Mouse (Mus musculus): ENCODE results near the gene Spns2.
"Not testable (repeated sequence)": the region's sequence is repeated elsewhere in the genome, so short reads cannot be mapped to it uniquely, and the experiment has no call there.

Spns2 gene

GRCm38 (mm10) chr11:72436756-72437650, 52.7 kb downstream of the Spns2 start:
- no peak for ATAC-seq (ENCODE audit: low TSS enrichment)

- ATAC-seq (ENCODE audit: low TSS enrichment), result no peak
These were observed 53.4 kb downstream of the Spns2 start for GRCm38 (mm10) chr11:72436271-72436670.

- no peak for ATAC-seq (ENCODE audit: low TSS enrichment)
These were observed 54.0 kb downstream of the Spns2 start for GRCm38 (mm10) chr11:72435694-72436045.

- ATAC-seq (ENCODE audit: low TSS enrichment), result no peak
These were observed 54.6 kb downstream of the Spns2 start, which contains the start of gene Ggt6 for GRCm38 (mm10) chr11:72434963-72435693. Gene Ggt6 (plus strand): TSS chr11:72435526.

GRCm38 (mm10) chr11:72430311-72431068, 59.2 kb downstream of the Spns2 start:
- not testable (repeated sequence) for ATAC-seq (ENCODE audit: low TSS enrichment)

- peak; percentile 90 for ATAC-seq (ENCODE audit: low TSS enrichment)
These were observed 60.4 kb downstream of the Spns2 start for GRCm38 (mm10) chr11:72429288-72429690.

- peak; percentile 52; the same call in 1 of the 2 replicates for ATAC-seq (ENCODE audit: low TSS enrichment)
These were observed 61.0 kb downstream of the Spns2 start for GRCm38 (mm10) chr11:72428694-72429093.

- ATAC-seq (ENCODE audit: low TSS enrichment), result no peak
These were observed 62.8 kb downstream of the Spns2 start for GRCm38 (mm10) chr11:72426884-72427283.

- no peak for ATAC-seq (ENCODE audit: low TSS enrichment)
These were observed 64.5 kb downstream of the Spns2 start for GRCm38 (mm10) chr11:72425201-72425600.

GRCm38 (mm10) chr11:72423686-72424085, 66.0 kb downstream of the Spns2 start:
- no peak for ATAC-seq (ENCODE audit: low TSS enrichment)

- ATAC-seq (ENCODE audit: low TSS enrichment), result no peak
These were observed 68.0 kb downstream of the Spns2 start for GRCm38 (mm10) chr11:72421518-72422278.

- no peak for ATAC-seq (ENCODE audit: low TSS enrichment)
These were observed 69.1 kb downstream of the Spns2 start for GRCm38 (mm10) chr11:72420460-72421122.

- ATAC-seq (ENCODE audit: low TSS enrichment), result no peak
These were observed 70.7 kb downstream of the Spns2 start for GRCm38 (mm10) chr11:72419006-72419405.

GRCm38 (mm10) chr11:72418227-72418626, 71.5 kb downstream of the Spns2 start:
- ATAC-seq (ENCODE audit: low TSS enrichment), result no peak

- no peak for ATAC-seq (ENCODE audit: low TSS enrichment)
These were observed 72.3 kb downstream of the Spns2 start for GRCm38 (mm10) chr11:72417376-72417775.

- no peak for ATAC-seq (ENCODE audit: low TSS enrichment)
These were observed 73.0 kb downstream of the Spns2 start for GRCm38 (mm10) chr11:72416666-72417065.

- no peak for ATAC-seq (ENCODE audit: low TSS enrichment)
These were observed 74.5 kb downstream of the Spns2 start for GRCm38 (mm10) chr11:72415155-72415554.

GRCm38 (mm10) chr11:72413601-72414190, 76.0 kb downstream of the Spns2 start:
- ATAC-seq (ENCODE audit: low TSS enrichment), result no peak

GRCm38 (mm10) chr11:72413016-72413415, 76.7 kb downstream of the Spns2 start:
- no peak for ATAC-seq (ENCODE audit: low TSS enrichment)

- no peak for ATAC-seq (ENCODE audit: low TSS enrichment)
These were observed 77.8 kb downstream of the Spns2 start for GRCm38 (mm10) chr11:72411945-72412344.
